Mouse (Mus musculus) MEL (cell line): ENCODE results near the gene Olfr603.
"Not testable (repeated sequence)": the region's sequence is repeated elsewhere in the genome, so short reads cannot be mapped to it uniquely, and the experiment has no call there.

ENCODE experiments used
- CHD1 ChIP-seq: IDR thresholded peaks from 2 replicates; pipeline ENCODE4 v1.6.1; 2012; ENCODE audit warnings: low read depth, mild to moderate bottlenecking, inconsistent platforms, low read length, improper control_type of control experiment
- CTCF ChIP-seq, 3 experiments: IDR thresholded peaks in 2 of 3; conservative IDR thresholded peaks in 1 of 3; 2 replicates each; pipeline ENCODE4 v1.5.1; 2011 to 2012; ENCODE audit warnings: low read length in 3 of 3, low read depth in 2 of 3, mild to moderate bottlenecking in 2 of 3, improper control_type of control experiment in 1 of 3, inconsistent platforms in 1 of 3, mixed read lengths in 1 of 3, moderate library complexity in 1 of 3; ENCODE audit not compliant: control insufficient read depth in 1 of 3, insufficient read depth in 1 of 3, poor library complexity in 1 of 3, severe bottlenecking in 1 of 3
- MEF2A ChIP-seq: IDR thresholded peaks from 2 replicates; pipeline ENCODE4 v1.6.1; 2014; ENCODE audit warnings: low read depth, mild to moderate bottlenecking, inconsistent platforms, low read length, improper control_type of control experiment; ENCODE audit not compliant: poor library complexity, insufficient replicate concordance, severe bottlenecking; ENCODE audit errors: extremely low read depth
- MXI1 ChIP-seq: IDR thresholded peaks from 2 replicates; pipeline ENCODE4 v1.6.1; 2011; ENCODE audit warnings: mild to moderate bottlenecking, low read depth, low read length, improper control_type of control experiment
- POLR2A ChIP-seq, 2 experiments: IDR thresholded peaks; 2 replicates each; pipeline ENCODE4 v1.6.1; 2011 to 2012; ENCODE audit warnings: low read length in 2 of 2, mild to moderate bottlenecking in 2 of 2, control low read depth in 1 of 2, improper control_type of control experiment in 1 of 2, low read depth in 1 of 2, moderate library complexity in 1 of 2; ENCODE audit not compliant: control insufficient read depth in 1 of 2, insufficient read depth in 1 of 2, poor library complexity in 1 of 2
- TCF12 ChIP-seq: IDR thresholded peaks from 2 replicates; pipeline ENCODE4 v1.6.1; 2014; ENCODE audit warnings: low read depth, mild to moderate bottlenecking, inconsistent platforms, low read length, improper control_type of control experiment, moderate library complexity
- ZNF384 ChIP-seq: IDR thresholded peaks from 2 replicates; pipeline ENCODE4 v1.6.1; 2012; ENCODE audit warnings: low read depth, mild to moderate bottlenecking, inconsistent platforms, low read length, improper control_type of control experiment

GRCm38 (mm10) chr7:103406521-103407055, 20.6 kb upstream of the Olfr603 start:
- TF ChIP-seq POLR2A (IDR thresholded peaks at IDR 0.05; ENCODE audit: control insufficient read depth in 1 of 2, insufficient read depth in 1 of 2, low read depth in 1 of 2, low read length in 2 of 2, poor library complexity in 1 of 2); MEF2A; TCF12; CTCF (IDR thresholded peaks at IDR 0.05 in 2 of 3, conservative IDR thresholded peaks at IDR 0.05 in 1 of 3; ENCODE audit: control insufficient read depth in 1 of 3, insufficient read depth in 1 of 3, low read depth in 2 of 3, low read length in 3 of 3, poor library complexity in 1 of 3, severe bottlenecking in 1 of 3); ZNF384; MXI1; CHD1: not testable (repeated sequence)
